Mouse (Mus musculus) small intestine, adult 2 months (tissue): ENCODE data around the gene 2310022B05Rik. TPM values are rescaled to one million over a fixed set of nuclear protein-coding genes. Genes with fewer than 3 reads are reported as not detected.

Experiments
- H3K27ac ChIP-seq: fragments of 200-500 bp; 2 replicates; pipeline ENCODE4 v1.5.1; 2012; ENCODE audit warnings: low read depth, low read length, control low read depth, inconsistent platforms; ENCODE audit not compliant: insufficient read depth
- H3K27me3 ChIP-seq: fragments of 200-500 bp; 2 replicates; pipeline ENCODE4 v1.6.1; 2012; ENCODE audit warnings: mild to moderate bottlenecking, moderate library complexity, low read length, inconsistent platforms; ENCODE audit not compliant: control insufficient read depth, insufficient read depth
- H3K36me3 ChIP-seq: fragments of 200-500 bp; 2 replicates; pipeline ENCODE4 v1.6.1; 2012; ENCODE audit warnings: mild to moderate bottlenecking, low read length, control low read depth, inconsistent platforms; ENCODE audit not compliant: control insufficient read depth, insufficient read depth
- H3K4me1 ChIP-seq: fragments of 200-500 bp; 2 replicates; pipeline ENCODE4 v1.6.1; 2012; ENCODE audit warnings: low read length, inconsistent platforms, mixed read lengths; ENCODE audit not compliant: control insufficient read depth, insufficient read depth, insufficient read length
- H3K4me3 ChIP-seq: fragments of 200-500 bp; 2 replicates; pipeline ENCODE4 v1.5.1; 2012; ENCODE audit warnings: low read depth, mild to moderate bottlenecking, control low read depth, inconsistent platforms, low read length, moderate library complexity
- CTCF ChIP-seq: fragments of 200-500 bp; IDR thresholded peaks from 2 replicates; pipeline ENCODE4 v1.5.1; 2012; ENCODE audit warnings: low read depth, mild to moderate bottlenecking, control low read depth, inconsistent platforms, low read length, moderate library complexity, mixed read lengths; ENCODE audit not compliant: insufficient replicate concordance, insufficient read length; ENCODE audit errors: extremely low read depth
- POLR2A ChIP-seq: fragments of 200-500 bp; IDR thresholded peaks from 2 replicates; pipeline ENCODE4 v1.6.1; 2012; ENCODE audit warnings: low read depth, mild to moderate bottlenecking, control low read depth, inconsistent platforms, low read length, moderate library complexity
- WGBS: fragments of 180-500 bp; shearing (Covaris S2); methylation state at CpG from one replicate; pipeline ENCODE4 v1.1.7; 2018; 5-methylcytosine and 5-hydroxymethylcytosine counted together
- polyA plus RNA-seq: library from polyadenylated mRNA; depleted of rRNA; stranded (reverse); fragments of >200 nt; gene quantifications from 2 replicates; pipeline ENCODE4 v1.2.3, GENCODE M21; 2012

Gene 2310022B05Rik
- polyA plus RNA-seq, 1 experiment, result 35.0 TPM

DNA sequence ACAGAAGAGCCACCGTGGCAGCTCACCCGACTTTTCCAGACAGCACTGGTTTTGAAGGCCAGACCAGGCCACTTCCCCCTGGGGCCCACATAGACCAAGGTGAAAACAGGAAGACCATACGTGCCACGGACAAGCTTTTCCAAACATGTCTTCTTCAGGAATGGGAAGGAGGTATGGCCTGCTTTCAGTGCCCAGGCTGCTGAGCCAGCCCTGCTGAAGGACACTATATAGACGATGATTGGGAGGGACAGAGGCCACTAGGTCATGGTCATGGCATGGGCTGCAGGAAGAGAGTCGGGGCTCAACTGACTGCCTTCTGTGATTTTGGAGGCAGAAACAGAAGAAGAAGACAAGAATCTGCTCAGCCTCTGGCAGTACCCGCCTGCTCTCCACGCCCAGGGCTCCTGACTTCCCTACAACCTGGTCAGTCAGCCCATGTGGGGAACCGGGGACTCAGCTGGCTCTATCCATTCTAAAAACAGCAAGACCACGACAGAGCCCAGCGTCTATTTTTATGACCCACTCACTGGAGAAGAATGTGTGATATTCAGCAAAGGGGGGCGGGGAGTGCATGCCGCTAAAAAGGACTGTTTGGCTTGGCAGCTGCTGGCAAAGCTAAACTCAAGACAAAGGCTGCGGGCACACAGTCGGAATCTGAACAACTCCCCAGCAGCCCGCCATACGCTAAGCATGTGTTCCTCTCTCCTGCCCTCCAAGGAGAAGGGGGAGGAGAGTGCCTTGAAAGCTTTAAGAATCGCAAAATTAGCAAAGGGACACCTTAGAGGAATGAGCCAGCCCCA is 19.4 kb downstream of the 2310022B05Rik start:
- Histone ChIP-seq H3K27ac (0 out of 2 replicates have a peak overlapping the region, but pooled peaks have one; percentile 1), H3K36me3 (peaks cover 5% of the 10 kb centered on the region), H3K4me1 (peaks cover 4% of the 10 kb centered on the region; the same call in 1 of the 2 replicates), H3K27me3 (no peaks in the 10 kb centered on the region), H3K4me3 (no peak overlapping the region)
- TF ChIP-seq POLR2A, result no peak
- WGBS, result 53% methylated on average over 18 of the region's 18 CpGs

DNA sequence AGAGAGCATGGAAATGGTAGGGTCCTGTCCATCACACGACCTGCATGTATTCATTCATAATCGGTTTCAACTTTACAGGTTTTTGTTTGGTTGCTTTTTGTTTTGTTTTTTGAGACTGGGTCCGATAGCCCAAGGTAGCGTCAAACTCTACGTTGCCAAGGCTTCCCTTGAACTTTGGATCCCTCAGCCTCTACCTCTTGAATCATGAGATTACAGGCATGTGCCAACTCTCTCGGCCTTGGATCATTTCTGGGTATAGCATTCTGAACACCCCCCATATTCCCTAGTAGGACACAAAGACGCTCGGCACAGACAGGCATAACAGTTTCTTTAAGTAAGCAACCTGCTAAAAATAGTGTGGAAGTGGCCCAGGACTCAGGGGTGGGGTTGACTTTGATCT is 21.6 kb downstream of the 2310022B05Rik start:
- H3K27ac ChIP-seq, result no peak overlapping the region

DNA sequence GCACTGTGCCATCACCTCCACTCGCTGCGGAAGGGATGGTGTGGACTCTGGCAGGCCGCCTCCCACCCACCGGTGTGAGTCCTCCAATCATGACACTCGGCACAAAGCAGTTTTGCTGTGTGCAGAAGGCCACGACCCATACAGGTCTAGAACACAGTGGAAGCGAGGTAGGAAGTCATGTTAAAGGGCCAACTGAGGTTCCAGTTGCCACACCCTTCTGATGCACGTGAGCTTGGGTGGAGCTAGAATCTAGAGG is 28.0 kb downstream of the 2310022B05Rik start:
- Histone ChIP-seq H3K4me1 (peaks cover 4% of the 10 kb centered on the region), H3K27me3 (no peaks in the 10 kb centered on the region), H3K27ac (no peak overlapping the region), H3K4me3 (no peak overlapping the region), H3K36me3 (peaks cover 18% of the 10 kb centered on the region)
- TF ChIP-seq CTCF (no peak), POLR2A (no peak)
- 50% methylated on average over 8 of the region's 8 CpGs for WGBS

More for the DNA sequence above, 21.6 kb downstream of the 2310022B05Rik start:
- Histone ChIP-seq H3K36me3 (peaks cover 17% of the 10 kb centered on the region), H3K27me3 (no peaks in the 10 kb centered on the region), H3K4me1 (peaks cover 4% of the 10 kb centered on the region; the same call in 1 of the 2 replicates), H3K4me3 (no peak overlapping the region)
- WGBS, result 86% methylated on average over 8 of the region's 8 CpGs
- TF ChIP-seq CTCF (no peak), POLR2A (no peak)

DNA sequence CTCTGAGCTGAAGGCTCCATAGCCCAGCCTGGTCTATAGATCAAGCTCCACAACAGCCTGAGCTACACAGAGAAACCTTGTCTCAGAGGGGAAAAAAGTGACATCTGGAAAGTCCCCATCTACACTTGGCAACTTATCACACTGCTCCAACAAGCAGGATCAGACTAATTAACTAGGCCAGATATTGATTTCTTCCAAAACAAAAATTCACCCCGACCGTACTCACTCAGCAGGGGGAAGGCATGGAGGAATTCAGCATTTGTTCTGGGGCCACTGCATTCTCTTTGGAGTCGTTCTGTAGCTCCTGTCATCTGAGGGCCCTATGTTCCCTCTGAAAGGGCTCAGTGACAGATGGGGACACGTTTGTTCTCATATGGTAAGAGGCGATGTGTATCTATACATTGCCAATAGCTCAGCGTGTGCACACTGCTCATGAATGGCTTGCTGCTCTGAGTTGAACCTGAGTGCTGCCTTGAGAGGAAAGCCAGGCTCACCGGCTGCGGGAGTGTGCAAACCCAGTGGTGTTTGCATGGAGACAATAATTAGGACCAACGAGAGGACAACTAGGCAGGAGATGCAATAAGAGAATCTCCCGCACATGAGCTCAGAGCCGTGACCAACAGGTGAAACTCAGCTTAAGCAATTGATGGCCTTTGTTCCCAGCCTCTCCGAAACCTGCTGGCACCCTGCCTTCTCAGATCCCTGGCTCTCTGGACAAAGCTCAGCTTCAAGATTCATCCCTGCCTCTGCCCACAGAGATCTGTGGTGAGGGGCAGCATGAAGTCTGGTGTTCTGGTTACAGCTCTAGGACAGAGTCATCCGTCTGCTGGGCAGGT is 28.5 kb downstream of the 2310022B05Rik start:
- no peak overlapping the region for H3K27ac ChIP-seq

DNA sequence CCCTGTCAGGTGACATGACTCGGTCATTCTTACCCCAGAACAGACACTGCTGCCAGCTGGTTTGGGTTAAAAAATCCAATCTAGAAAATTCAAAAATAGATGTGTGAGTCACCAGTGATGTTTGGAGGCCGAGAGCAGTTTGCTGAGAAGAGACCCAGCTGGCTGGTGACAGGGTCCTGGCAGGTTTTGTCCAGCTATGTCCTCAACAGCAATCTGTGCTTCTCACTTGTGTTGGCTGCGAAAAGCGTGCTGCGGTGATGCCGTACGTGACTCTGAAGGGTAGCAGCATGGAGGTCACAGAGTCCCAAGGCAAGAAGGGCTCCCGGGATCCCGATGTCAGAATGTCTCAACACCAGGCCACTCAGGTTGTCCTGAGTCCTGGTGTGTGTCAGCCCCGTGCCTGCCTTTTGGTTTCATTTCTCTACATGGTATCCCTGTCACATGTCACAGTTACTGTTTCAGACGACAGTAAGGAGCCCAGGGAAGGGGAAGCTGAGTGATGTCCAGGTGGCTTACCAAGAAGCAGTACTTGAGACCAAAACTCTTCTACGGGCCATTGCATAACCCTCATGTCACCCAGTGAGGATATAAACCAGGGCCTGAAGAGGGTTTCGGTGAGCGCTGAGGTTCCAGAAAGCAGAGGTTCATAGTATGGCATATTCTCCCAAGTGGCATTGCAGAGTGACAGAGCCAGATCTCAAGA is 30.0 kb downstream of the 2310022B05Rik start:
- Histone ChIP-seq H3K27me3 (no peaks in the 10 kb centered on the region), H3K4me3 (peak overlapping the region; percentile 27; the same call in 1 of the 2 replicates), H3K4me1 (peaks cover 4% of the 10 kb centered on the region), H3K27ac (peak overlapping the region; percentile 56; the same call in 1 of the 2 replicates), H3K36me3 (peaks cover 8% of the 10 kb centered on the region)
- WGBS, result 74% methylated on average over 14 of the region's 14 CpGs
- TF ChIP-seq CTCF, result no peak
- TF ChIP-seq POLR2A, result no peak

More for the DNA sequence above, 28.5 kb downstream of the 2310022B05Rik start:
- Histone ChIP-seq H3K4me1 (peaks cover 4% of the 10 kb centered on the region), H3K27me3 (no peaks in the 10 kb centered on the region), H3K36me3 (peaks cover 18% of the 10 kb centered on the region), H3K4me3 (no peak overlapping the region)
- WGBS, result 61% methylated on average over 13 of the region's 13 CpGs
- TF ChIP-seq POLR2A, result no peak
- TF ChIP-seq CTCF, result no peak

DNA sequence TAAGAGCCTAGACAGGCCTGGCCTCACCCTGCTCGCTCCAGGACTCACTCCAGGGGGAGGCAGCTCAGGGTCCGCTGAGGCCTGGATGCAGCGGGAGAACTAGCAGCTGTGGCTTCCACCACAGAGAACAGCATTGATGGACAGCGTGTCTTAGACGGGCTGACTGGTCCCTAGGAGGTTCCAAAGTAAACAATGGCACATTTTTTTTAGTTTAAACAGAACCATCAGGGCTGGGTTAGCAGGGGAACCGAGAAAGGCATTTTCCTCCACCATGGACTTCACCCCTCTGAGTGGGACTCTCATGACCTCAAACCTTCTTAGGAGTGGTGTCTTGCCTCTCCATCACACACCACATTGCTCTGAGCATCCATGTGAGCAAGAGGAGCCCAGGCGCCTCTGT is 31.2 kb downstream of the 2310022B05Rik start:
- Histone ChIP-seq H3K27ac (peak overlapping the region; percentile 7; the same call in 1 of the 2 replicates), H3K4me3 (no peak overlapping the region), H3K36me3 (peaks cover 2% of the 10 kb centered on the region; the same call in 1 of the 2 replicates), H3K27me3 (no peaks in the 10 kb centered on the region), H3K4me1 (peaks cover 4% of the 10 kb centered on the region)
- WGBS, result 41% methylated on average over 7 of the region's 7 CpGs
- TF ChIP-seq CTCF, result no peak
- no peak for TF ChIP-seq POLR2A

DNA sequence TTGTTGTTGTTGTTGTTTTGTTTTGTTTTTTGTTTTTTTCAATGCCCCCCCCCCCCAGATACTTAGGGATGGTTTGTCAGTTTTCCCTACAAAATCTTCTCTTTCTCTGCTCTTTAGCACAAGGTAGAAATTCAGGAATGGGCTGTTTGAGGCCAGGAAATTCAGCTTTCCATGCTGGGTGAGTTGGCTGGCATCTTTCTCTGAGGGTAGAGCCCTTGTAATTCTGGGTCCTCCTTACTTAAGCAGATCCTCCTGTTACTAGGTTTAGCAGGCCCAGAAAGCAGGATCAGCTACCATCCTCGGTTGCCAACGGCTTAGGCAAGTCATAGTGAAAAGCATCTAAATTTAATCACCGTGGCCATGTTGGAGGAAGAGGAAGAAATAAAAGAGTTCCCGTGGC is 32.3 kb downstream of the 2310022B05Rik start:
- no peak overlapping the region for H3K27ac ChIP-seq
- no peaks in the 10 kb centered on the region for H3K27me3 ChIP-seq
- no peak for TF ChIP-seq CTCF
- no peak for TF ChIP-seq POLR2A
- H3K36me3 ChIP-seq, result no peaks in the 10 kb centered on the region
- H3K4me1 ChIP-seq, result peaks cover 4% of the 10 kb centered on the region
- 73% methylated on average over 4 of the region's 4 CpGs for WGBS
- H3K4me3 ChIP-seq, result no peak overlapping the region
